Mouse (Mus musculus): ENCODE results near the gene Rhbdd3.

GRCm38 (mm10) chr11:5061413-5062139, 37.1 kb upstream of the Rhbdd3 start:
- TF ChIP-seq CTCF (IDR thresholded peaks at IDR 0.05; ENCODE audit: insufficient read depth, low read length) (no peak), POLR2A (IDR thresholded peaks at IDR 0.05; ENCODE audit: borderline replicate concordance, extremely low read depth, low read depth, low read length) (no peak; the same call in 1 of the 2 replicates)

All from lung, adult 2 months (tissue).